12 mouse cellular contexts compared by ENCODE assay signal in genomic region chr17:8305801-8306200, GRCm38 (mm10). TPM values are rescaled to one million over a fixed set of nuclear protein-coding genes. Genes with fewer than 3 reads are reported as not detected.
DNase-seq lines count a peak whose midpoint lies in the region; TF ChIP-seq lines count a peak whose summit lies in the region.
"Had no signal": no experiment of that assay in that cellular context is flagged by ENCODE, and none has a peak within 500 bp of the region (broad histone marks: within the 10 kb centered on the region; RNA-seq: fewer than 3 reads in every experiment).

No protein-coding gene starts in this region.

- peak; percentile 22; the same call in 1 of the 2 replicates for TF ChIP-seq CTCF in brain, embryonic 14.5 days (IDR thresholded peaks at IDR 0.05; ENCODE audit: borderline replicate concordance, extremely low read depth, insufficient read depth, insufficient read length)

- DNase-seq in adrenal gland, adult 2 months, result peak; percentile 41
- DNase-seq in adrenal gland, postnatal 4 days (ENCODE audit: low spot score in 2 of 2), result no peak
- DNase-seq in kidney, postnatal 10 days, result peak; percentile 30
- no peak for DNase-seq in kidney, adult 18-20 months
- peak; percentile 59 for DNase-seq in CD4-positive, CD25-positive, alpha-beta regulatory T cell, adult 2 months (ENCODE audit: low read depth, low spot score)
- DNase-seq in brain, embryonic 14.5 days (ENCODE audit: low read depth), result no peak
- DNase-seq in thymus, postnatal 0 days (ENCODE audit: low spot score), result no peak
- no peak for DNase-seq in testis, postnatal 14 days (ENCODE audit: low spot score)
- DNase-seq: cerebellum, postnatal 36 days; kidney, adult 9 months; thymus, adult 18-20 months had no signal

- no peak for TF ChIP-seq POLR2A in brain, embryonic 14.5 days (IDR thresholded peaks at IDR 0.05; ENCODE audit: borderline replicate concordance, extremely low read depth, insufficient read depth, insufficient read length, poor library complexity, severe bottlenecking)

RNA-seq across cellular contexts. Expression of gene Sft2d1, which starts 5.1 kb away (rescaled TPM):
- total RNA-seq in adrenal gland, adult 2 months (2021), result 10 to 100 TPM; 32.8 to 39.7 TPM
- polyA plus RNA-seq in adrenal gland, adult 2 months (2012; rRNA removed), result 108 and 123 TPM in 2 replicates
- total RNA-seq in adrenal gland, postnatal 4 days (2021), result 10 to 100 TPM; 47.7 to 49.2 TPM
- polyA plus RNA-seq in brain, embryonic 14.5 days (2012; rRNA removed), result 156 and 229 TPM in 2 replicates
- polyA plus RNA-seq in thymus, postnatal 0 days (2015; fragmentation: Nextera tagmentation; extraction: Ambion mirVana), result 130 and 131 TPM in 2 replicates

RNA-seq across cellular contexts. Expression of gene Mpc1, which starts 23.1 kb away (rescaled TPM):
- 100 to 1,000 TPM; 296 to 304 TPM for total RNA-seq in adrenal gland, adult 2 months (2021)
- 92.5 and 121 TPM in 2 replicates for polyA plus RNA-seq in adrenal gland, adult 2 months (2012; rRNA removed)
- 100 to 1,000 TPM in 1 of 2 experiments, 10 to 100 TPM in 1; 97.6 to 134 TPM for total RNA-seq in adrenal gland, postnatal 4 days (2021)
- 141 and 162 TPM in 2 replicates for polyA plus RNA-seq in brain, embryonic 14.5 days (2012; rRNA removed)
- polyA plus RNA-seq in thymus, postnatal 0 days (2015; fragmentation: Nextera tagmentation; extraction: Ambion mirVana), result 280 and 284 TPM in 2 replicates

RNA-seq across cellular contexts. Expression of gene Prr18, which starts 31.5 kb away (rescaled TPM):
- total RNA-seq in adrenal gland, adult 2 months (2021), result under 1 TPM; 0.14 to 0.49 TPM
- 0.25 and 0.38 TPM in 2 replicates for polyA plus RNA-seq in adrenal gland, adult 2 months (2012; rRNA removed)
- 1 to 10 TPM in 1 of 2 experiments, under 1 TPM in 1; 0.85 to 1.1 TPM for total RNA-seq in adrenal gland, postnatal 4 days (2021)
- 21.3 and 29.3 TPM in 2 replicates for polyA plus RNA-seq in brain, embryonic 14.5 days (2012; rRNA removed)
- 0.07 and 0.18 TPM in 2 replicates for polyA plus RNA-seq in thymus, postnatal 0 days (2015; fragmentation: Nextera tagmentation; extraction: Ambion mirVana)

RNA-seq across cellular contexts. Expression of gene T2, which starts 50.0 kb away (rescaled TPM):
- not detected for total RNA-seq in adrenal gland, adult 2 months (2021)
- polyA plus RNA-seq in adrenal gland, adult 2 months (2012; rRNA removed), result not detected in 2 replicates
- total RNA-seq in adrenal gland, postnatal 4 days (2021), result under 1 TPM in 1 of 2 experiments, not detected in 1; 0.25 TPM
- 0.81 and 1.4 TPM in 2 replicates for polyA plus RNA-seq in brain, embryonic 14.5 days (2012; rRNA removed)
- 0.19 and 0.27 TPM in 2 replicates for polyA plus RNA-seq in thymus, postnatal 0 days (2015; fragmentation: Nextera tagmentation; extraction: Ambion mirVana)
- polyA plus RNA-seq: liver, embryonic 16.5 days had no signal

Comparison
In these comparisons a context has a peak if more than half of its experiments do, and no peak if none do; other contexts are left out.
1. DNase-seq: peak in adrenal gland, adult 2 months (single experiment), kidney, postnatal 10 days (single experiment) and CD4-positive, CD25-positive, alpha-beta regulatory T cell, adult 2 months (single experiment); none in adrenal gland, postnatal 4 days (0 of 2), kidney, adult 18-20 months (single experiment), brain, embryonic 14.5 days (single experiment), thymus, postnatal 0 days (single experiment) and testis, postnatal 14 days (single experiment).
2. RNA of gene Prr18, which starts 31.5 kb away (polyA plus RNA-seq): 21.3 to 29.3 TPM in brain, embryonic 14.5 days; 0.25 to 0.38 TPM in adrenal gland, adult 2 months and 0.07 to 0.18 TPM in thymus, postnatal 0 days; every median in the first group is over 10 times any median in the second.